Mouse (Mus musculus): ENCODE results near the gene Arrdc2. TPM values are rescaled to one million over a fixed set of nuclear protein-coding genes. Genes with fewer than 3 reads are reported as not detected.
A peak's percentile ranks its signal among the peaks of the same experiment; 100 is the strongest.
"Not testable (repeated sequence)": the region's sequence is repeated elsewhere in the genome, so short reads cannot be mapped to it uniquely, and the experiment has no call there.

Arrdc2 gene
- total RNA-seq, 2 experiments from 2014 or later, result 11.2 to 13.8 TPM

DNA sequence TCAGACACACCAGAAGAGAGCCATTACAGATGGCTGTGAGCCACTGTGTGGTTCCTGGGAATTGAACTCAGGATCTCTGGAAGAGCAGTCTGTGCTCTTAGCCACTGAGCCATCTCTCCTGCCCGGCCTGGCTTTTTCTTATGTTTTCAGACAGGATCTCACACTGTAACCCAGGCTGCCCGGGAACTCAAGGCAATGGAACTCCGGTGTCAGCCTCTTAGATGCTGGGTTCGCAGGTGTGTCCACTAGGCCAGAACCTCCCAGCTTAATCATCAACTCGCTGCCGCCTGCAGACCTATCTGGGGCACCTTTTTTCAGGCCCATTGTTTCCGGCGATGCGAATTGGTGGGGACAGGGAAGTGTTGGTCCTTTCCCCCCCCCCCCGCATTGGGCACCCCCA is 1.1 kb upstream of the Arrdc2 start:
- DNase-seq, result no peak

DNA sequence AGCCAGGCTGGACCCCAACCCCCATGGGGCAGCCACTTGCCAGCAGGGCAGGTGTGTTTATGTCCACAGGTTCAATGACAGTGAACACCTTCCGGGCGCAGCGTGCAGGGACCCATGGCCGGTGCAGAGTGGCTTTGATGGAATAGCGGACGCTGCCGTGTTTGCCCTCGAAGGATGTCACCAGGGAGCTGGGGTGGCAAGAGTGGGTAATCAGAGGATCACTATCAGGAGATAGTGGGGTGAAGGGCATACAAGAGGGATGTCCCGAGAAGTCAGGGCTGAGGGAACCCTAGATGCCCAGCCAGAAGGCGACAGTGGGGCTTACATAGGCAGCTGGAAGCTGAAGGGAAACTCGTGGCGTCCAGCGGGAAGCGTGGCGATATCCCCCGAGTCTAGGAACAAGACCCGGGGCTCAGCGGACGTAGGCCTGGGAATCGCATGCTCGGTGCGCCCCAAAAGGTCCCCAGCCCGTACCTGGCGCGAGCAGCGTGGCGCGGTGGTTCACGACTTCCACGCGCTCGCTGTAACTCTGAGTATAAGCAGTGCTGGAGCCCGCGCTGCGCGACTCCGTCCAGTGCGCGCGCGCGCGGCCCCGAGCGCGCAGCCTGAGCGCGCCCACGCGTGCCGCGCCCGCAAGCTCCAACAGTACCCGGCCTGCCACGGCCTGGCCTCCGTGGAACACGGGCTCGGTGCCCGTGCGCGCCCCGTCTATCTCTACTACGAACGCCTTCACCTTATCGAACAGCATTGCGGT is 689 bp downstream of the Arrdc2 start:
- no peak for DNase-seq

DNA sequence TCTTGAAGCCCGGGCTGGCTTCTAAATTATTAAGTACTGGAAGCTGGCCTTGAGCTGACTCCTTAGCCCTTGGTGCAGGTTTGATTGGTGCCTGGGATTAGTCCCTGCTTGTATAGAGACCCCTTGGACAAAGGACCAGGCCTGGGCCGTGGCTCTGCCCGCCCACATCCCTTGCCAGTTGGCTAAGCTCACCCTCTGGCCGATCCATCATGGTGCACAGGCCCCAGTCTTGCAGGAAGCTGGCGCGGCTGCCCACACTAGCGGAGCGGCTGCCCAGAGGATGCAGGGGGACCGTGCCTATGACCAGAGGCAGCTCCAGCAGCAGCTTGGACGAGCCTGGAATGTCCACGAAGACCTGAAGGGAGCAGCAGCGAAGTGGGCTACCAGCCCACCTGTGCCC is 2.9 kb downstream of the Arrdc2 start:
- no peak for DNase-seq

DNA sequence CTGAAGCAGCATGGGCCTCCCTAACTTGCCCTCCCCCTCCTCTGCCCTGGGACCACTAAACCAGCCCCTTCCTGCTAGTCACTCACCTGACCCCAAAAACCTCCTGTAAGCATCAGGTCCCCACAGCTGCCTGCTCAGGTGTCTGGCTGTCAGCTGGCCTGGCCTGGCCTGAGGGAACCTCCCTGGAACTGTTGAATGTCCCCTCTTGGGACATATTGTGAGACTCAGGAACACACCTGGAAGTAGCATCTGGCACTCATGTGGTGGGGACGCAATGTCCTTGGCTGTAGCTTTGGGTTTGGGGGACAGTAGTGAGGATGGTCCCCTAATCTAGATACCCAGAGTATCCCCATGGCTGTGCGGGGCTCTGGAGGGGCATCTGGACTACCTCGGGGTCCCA is 5.4 kb downstream of the Arrdc2 start:
- no peak for DNase-seq

DNA sequence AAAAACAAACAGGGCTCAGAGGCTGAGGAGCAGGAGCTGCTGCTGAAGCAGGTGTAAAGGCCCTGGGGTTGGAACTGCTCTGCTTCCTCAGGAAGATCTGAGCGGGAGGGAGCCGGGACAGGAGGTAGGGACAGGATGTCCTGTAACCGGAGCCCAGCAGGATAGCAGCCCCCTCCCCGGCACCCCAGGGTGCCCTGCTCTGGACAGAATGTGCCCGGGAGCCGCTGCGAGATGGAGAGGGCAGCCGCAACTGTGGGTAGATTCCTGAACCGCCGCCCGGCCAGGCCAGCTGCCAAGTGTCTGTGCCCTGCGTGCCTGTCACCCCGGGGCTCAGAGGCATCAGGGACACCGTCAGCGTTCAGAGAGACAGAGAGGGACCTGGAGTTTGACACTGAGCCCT is 6.0 kb downstream of the Arrdc2 start:
- peak; percentile 77 for DNase-seq

DNA sequence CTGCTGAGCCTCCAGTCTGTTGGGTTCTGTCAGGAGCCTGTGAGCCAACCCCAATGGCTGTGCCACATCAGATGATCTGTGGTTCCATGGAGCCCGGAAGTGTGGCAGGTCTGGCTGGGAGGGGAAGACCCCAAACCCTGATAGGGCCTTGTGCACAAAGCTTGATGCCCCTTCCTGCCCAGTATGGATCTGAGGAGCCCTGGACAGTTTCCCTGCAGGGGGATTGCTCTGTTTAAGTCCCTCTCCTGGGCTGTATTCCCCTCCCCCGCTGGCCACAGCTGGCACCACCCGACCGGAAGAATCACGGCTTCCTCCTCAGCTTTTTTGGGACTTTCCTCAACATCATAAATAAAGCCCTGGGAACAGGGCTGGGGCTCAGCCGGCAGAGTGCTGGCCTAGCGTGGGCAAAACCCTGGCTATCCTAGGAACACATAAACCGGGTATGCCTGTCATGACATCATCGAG is 6.5 kb downstream of the Arrdc2 start:
- DNase-seq, result no peak

DNA sequence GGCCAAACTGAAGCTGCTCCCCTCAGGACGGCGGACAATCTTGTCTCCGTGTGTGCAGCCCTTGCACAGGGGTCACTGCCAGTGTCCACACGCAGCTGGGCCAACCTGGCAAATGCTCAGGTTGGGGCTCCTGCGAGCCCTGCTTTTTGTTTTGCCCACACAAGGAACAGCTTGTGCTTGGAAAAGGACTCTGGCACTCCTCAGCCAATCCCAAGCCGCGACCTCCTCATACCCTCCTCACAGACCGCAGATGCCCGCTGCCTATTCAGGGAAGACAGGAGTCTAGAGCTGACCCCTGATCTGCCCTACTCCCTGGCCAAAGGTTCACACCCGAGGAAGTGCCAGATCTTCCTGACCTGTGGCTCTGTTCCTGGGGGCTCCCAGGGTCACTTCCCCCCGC is 7.1 kb downstream of the Arrdc2 start:
- DNase-seq, result no peak

DNA sequence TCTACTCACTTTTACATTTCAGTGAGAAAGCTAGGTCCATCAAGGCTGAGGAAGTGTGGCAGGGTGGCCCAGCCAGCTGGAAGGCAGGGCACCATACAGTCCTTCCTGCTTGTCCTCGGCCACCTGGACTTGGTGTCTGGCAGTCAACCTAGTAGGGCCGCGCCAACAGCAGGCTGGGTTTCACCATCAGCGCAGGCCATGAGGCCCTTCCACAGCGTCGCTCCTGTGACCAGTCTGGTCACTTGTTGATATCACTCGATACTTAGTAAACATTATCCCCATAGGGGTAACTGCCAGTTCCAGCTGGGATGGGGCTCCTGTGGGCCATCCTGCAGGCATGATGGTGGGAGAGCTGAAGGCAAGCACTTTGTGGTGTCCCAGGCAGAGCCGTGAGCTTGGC is 8.0 kb downstream of the Arrdc2 start:
- DNase-seq, result no peak

DNA sequence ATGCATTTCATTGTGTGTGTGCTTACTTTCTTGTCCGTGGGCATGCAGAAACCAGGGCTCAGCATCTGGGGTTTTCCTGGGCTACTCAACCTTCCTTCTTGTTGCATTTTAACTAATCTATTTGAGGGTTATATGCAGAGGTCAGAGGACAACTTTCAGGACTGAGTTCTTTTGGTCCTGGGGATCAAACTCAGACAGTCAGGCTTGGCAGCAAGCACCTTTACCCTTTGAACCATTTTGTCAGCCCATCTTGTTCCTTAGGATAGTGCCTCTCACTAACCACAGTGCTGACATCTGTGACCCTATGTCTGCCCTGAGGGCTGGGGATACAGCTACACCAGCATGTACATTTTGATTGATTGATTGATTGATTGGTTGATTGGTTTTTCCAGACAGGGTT is 11.7 kb downstream of the Arrdc2 start:
- DNase-seq, result no peak

DNA sequence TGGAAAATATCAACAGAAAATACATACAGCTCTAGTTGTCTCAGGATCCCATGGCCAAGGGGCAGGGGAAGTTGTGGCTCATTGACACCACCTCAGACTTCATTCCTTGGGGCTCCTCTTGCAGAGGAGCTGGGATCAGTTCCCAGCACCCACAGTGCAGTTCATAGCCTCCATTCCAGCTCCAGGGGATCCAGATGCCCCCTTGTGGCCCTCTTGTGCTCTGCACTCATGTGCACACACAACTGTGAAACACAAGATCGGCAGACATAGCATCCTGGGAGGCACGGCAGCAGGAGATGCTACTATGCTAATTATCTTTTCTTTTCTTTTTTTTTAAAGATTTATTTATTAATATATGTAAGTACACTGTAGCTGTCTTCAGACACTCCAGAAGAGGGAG is 12.5 kb downstream of the Arrdc2 start:
- no peak for DNase-seq

DNA sequence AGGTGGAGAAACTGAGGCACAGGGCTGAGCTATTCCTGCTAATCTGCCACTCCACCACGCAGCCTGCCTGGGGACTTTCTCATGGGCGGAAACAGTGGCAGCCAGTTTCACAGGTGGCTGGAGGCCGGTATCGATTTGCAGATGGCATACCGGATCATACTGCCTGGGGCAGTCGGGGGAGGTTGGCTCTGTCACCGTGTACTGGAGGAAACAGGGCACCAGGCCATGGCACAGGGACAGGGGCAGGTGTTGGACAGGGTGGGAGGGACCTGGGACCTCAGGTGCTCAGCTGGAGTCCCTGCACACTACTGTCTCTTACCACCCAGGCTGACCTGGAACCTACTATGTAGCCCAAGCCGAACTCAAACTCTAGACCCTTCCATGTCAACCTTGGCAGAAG is 13.7 kb downstream of the Arrdc2 start:
- DNase-seq, result no peak

DNA sequence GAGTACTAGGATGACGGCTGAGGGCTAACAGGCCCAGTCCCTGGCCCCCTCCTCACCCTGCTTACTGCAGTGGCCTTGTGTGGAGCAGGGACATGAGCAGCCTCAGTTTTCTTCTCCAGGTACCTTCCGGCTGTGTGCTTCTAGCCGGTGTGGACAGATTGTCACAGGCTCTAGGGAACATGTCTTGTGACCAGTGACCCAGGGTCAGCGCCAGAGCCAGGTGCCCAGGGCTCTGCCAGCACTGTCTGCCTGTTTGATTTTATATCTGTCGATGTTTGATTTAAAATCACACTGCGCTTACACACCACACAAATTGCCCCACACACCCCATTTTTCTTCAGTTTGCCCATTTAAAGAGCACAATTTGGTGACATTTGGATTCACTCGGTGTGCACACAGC is 15.7 kb downstream of the Arrdc2 start:
- no peak for DNase-seq

DNA sequence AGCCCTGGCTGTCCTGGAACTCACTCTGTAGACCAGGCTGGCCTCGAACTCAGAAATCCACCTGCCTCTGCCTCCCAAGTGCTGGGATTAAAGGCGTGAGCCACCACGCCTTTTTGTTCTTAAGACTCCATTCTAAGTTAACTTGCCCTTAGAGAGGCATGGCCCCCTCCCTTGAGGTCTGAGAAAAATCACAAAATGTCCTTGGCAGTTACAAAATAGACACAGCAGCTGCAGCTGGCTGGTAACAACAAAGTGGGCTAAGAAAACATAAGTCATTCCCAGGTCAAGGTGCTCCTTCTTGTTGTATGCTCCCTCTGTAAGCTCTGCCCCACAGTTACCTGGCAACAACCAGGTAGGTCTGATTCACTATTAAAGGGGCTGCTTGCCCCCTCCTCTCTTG is 16.9 kb downstream of the Arrdc2 start:
- not testable (repeated sequence) for DNase-seq

DNA sequence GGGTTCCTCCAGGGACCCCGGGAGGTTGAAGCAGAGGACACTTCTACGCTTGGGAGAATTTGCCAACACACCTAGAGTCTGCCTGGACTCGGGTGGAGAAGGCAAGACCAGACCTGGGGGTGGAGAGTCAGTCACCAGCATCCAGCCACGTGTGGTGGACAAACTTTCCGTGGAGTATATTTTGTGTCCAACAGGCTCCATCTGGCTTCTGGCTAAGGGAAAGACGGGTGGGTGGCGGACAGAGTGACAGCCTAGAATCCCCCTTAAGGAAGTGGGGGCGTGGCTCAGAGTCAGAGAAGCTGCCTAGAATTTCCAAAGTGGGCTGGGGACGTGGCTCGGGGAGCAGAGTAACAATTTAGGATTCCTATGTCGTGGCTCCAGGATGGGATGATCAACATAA is 17.5 kb downstream of the Arrdc2 start:
- no peak for DNase-seq

DNA sequence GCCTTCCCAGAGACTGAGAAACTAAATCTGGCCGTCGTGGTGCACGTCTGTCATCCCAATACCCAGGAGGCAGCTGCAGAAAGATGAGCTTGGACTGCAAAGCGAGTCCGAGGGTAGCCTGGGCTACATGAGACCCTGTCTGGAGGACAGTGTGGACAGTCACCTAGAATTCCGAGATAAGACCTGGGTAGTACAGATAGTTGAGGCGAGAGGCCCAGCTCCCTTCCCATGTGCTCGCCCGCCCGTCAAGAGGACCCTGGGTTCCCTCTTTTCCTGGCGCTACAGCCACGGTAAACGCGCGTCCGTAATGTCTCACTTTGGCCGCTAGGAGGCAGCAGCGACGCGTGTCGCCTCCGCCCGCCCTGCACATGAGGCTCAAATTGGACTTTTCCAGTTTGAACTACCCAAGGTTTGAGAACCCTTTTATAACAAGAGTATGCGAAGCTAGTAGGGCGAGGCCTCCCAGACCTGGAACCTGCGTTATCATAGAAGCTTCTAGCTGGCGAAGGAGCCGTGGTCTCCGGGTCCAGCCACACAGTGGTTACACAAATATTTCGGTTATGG is 18.0 kb downstream of the Arrdc2 start:
- peak; percentile 81 for DNase-seq

DNA sequence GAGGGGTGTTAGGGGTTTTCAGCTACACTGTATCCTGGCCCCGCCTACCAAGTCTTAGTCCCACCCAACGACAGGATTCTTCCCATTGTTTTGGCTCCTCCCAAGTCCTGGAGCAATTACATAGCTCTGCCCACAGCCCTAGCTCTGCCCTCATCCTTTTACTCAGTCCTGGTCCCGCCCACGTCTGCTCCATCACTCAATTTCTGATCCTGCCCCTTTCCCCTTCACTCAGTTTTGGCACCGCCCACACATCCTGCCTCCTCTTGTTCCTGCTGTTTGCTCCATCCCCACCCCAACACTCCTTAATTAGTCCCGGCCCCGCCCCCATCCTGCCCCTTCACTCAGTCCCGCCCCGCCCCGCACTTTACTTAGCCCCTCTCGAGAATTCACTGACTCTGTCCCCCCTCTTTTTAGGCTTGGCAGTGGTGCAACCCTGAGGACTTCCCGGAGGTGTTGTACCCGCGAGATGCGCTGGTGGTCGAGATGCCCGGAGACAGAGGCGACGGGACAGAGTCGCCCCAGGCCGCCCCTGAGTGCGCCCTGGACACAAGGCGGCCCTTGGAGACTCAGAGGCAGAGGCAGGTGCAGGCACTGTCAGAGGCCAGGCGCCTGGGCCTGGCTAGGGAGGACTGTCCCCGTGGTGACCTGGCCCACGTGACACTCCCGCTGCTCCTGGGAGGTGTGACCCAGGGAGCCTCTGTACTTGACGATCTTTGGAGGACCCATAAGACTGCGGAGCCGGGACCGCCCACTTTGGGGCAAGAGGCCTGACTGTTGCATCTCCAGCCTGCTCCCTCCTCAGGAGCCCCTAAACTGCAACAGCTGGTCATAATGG is 19.2 kb downstream of the Arrdc2 start:
- DNase-seq, result peak; percentile 56

DNA sequence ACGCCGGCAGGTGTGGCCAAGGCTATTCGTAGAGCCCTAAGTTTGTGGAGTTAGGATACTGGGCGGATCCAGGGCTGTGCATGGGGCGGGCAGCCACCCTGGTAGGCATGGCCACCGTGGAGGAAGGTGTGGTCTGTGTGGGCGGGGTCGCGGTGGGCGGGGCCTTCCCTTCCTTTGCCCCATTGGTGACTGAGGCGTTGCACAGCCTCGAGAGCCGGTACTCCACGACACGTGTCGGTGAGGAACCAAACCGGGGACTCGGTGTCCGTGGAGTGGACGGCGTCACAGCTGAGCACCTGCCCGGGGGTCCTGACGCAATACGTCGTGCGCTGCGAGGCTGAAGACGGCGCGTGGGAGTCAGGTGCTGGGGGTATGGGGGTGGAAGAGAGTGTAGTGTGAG is 22.8 kb downstream of the Arrdc2 start:
- peak; percentile 54 for DNase-seq

DNA sequence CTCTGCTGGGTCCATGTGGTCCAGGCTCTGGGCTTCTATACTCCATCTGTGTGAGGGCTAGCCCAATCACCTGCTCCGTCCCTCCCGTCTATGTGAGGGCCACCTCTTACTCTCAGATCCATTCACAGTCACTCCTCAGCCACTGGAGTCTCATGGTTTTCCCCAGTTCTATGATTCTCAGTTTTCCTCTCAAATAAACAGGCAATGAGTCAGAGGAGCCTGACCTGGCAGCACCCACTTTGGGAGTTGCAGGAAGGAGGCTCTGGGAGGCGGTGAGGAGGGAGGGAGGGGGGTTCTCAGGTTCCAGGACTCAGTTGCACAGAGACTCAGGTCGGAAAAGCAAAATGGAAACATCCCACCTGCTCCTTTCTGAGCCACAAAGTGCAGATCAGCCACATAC is 26.6 kb downstream of the Arrdc2 start:
- no peak for DNase-seq

DNA sequence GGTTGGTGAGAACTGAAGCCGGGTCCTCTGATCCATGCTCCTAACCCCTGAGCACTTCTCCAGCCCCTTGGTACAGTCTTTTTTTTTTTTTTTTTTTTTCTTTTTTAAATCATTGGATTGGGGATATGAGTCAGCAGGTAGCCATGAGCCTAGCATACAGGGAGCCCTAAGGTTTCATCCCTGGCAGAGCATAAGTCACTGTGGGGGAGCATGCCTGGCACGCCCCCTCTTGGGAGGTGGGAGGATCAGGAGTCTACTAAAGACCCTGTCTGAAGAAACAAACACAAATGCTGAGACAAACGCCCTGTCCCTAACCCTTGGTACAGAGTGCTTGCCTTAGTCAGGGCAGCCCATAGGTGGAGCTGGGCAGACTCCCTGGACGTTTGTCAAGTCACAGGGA is 27.5 kb downstream of the Arrdc2 start:
- no peak for DNase-seq

DNA sequence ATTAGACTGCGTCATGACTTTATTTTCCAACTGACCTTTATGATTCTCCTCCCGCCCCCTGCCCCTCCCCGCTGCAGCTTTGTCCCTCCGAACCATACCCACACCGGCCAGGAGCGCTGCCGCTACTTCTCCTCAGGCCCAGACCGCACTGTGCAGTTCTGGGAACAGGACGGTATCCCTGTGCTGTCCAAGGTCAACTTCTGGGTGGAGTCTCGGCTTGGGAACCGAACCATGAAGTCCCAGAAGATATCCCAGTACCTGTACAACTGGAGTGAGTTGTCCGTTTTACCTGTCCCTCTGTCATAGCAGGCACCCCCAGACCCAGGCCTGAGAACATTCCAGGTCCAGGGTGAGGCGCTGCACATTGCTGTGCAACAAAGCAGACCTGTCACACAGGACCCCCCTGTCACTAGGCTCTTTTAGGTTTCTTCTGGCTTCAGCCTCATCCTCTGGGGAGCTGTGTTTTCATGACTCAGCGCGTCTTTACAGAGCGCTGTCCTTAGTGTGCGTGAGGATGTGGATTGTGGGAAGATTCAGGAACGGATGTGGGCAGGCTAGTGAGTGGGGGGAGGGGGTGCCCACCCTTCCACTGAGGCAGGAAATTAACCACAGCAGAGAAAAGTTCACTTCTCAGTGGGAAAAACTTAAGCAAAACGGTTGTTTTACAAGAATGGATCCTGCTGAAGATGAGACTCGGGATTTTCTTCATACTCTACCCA is 28.4 kb downstream of the Arrdc2 start:
- no peak for DNase-seq

DNA sequence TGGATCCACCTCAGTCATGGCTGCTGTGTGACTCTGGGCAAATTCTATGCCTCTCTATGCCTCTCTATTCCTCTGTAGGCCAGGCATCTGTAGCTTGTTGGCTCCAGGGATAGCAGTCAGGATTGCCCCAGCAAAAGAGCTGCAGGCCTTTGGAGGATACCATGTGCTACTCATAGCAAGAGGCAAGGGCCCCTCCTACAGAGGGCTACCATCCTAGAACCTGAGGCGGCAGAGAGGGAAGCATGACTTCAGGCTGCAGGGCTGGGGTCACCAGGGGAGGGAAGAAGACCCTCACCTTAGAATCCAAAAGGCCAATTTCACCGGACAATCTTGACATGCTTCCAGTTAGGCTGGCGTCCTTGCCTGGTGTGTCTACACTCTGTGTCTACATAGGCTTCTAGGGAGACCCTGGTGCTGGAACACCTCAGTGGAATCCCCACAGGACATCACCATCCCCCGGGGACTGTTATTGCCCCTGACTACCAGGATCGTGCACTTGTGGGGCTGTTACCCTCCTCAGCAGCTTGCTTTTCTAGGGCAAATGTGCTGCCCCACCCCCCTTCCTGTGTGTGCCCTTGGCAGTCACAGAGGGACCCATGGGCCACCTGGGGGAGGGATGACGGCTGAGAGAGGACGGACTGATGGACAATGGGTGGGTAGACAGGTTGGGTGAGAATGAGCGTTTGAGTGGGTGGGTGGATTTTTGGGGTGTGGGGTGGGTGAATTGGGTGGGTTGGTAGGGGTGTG is 30.4 kb downstream of the Arrdc2 start:
- DNase-seq, result no peak

DNA sequence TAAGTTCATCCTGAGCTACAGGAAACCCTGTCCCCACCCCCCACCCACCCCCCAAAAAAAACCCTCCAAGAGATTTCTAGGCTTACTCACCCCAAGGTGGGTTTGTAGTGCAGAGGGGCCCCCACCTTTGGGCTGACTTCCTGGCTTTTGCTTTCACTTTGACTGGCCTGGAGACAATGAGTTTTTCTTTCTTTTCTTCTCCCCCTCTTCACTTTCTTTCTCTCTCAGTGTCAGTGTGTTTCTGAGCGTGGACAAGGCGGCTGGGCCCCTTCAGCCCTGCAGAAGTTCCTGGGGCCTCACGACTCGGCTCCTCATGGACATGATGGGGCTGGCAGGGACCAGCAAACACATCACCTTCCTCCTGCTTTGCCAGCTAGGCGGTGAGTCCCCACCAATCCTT is 31.3 kb downstream of the Arrdc2 start, which contains the start of gene Il12rb1:
Gene Il12rb1 (plus strand): TSS at position 211 of the 400 bp plus-strand sequence.
- DNase-seq, result no peak

Measured in adrenal gland, postnatal 10 days (tissue).